Mouse (Mus musculus): ENCODE measurements around the gene Adgrf1. TPM values are rescaled to one million over a fixed set of nuclear protein-coding genes. Genes with fewer than 3 reads are reported as not detected.

Gene Adgrf1
- total and polyA plus RNA-seq, 3 experiments: 0.05 TPM; not detected in 2

DNA sequence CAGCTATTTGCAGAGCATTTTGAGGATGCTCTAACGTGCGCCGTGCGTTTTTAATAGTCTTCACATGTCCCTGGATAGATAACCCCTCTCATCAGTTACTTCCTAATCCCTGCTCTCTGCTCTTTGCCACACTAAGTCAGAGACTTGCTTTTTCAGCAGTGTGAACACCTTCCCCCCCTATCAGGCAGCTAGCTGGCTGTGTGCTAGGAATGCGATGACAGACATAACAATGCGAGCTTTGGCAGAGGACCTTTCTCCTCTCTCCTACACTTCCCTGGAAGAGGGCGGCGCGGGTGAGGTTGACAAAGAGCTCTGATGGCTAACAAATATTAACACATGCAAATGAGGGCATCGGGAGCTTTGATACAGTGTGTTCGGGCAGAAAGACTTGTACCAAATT, 92.2 kb downstream of the Adgrf1 start:
- no peaks in the 10 kb centered on the region for H3K4me1 ChIP-seq (ENCODE audit: insufficient read depth, low read depth, low read length)
- H3K4me3 ChIP-seq (ENCODE audit: low read depth, low read length): no peak overlapping the region
- no peak for ATAC-seq (ENCODE audit: extremely low read depth, insufficient number of reproducible peaks, low FRiP score, poor library complexity, severe bottlenecking)
- TF ChIP-seq POLR2AphosphoS5 (IDR thresholded peaks at IDR 0.05; ENCODE audit: insufficient replicate concordance, low read depth, low read length) (no peak), TAL1 (conservative IDR thresholded peaks at IDR 0.05; ENCODE audit: low read depth, low read length) (no peak), GATA2 (IDR thresholded peaks at IDR 0.05; ENCODE audit: borderline replicate concordance, low read depth, low read length) (no peak), CTCF (IDR thresholded peaks at IDR 0.05; ENCODE audit: low read depth, low read length) (no peak), GATA1 (IDR thresholded peaks at IDR 0.05; ENCODE audit: borderline replicate concordance, low read length) (no peak)
- no peaks in the 10 kb centered on the region for H3K27me3 ChIP-seq (ENCODE audit: insufficient read depth, low read length)
- H3K9me3 ChIP-seq (replicated peaks): peaks cover 53% of the 10 kb centered on the region
- H3K36me3 ChIP-seq (replicated peaks): no peaks in the 10 kb centered on the region
- DNase-seq (ENCODE audit: low spot score): no peak

DNA sequence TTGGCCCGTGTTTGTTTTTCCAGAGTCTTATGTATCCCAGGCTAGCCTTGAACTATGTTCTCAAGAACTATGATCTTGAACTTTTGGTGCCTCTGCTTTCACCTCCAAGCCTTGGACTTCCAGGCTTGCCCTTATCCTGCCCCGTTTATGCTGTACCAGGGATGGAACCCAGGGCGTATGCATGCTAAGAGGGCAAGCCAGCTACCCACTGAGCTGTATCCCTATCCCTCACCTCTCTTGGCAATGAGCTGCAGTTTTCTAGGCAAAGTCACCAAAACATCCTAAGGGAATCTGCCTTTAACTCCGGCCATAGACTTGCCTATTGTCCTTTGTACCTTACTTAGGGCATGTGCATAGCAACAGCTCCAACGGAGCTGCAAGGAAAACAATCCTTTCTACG, 92.8 kb downstream of the Adgrf1 start:
- TF ChIP-seq TAL1 (conservative IDR thresholded peaks at IDR 0.05; ENCODE audit: low read depth, low read length): no peak
- TF ChIP-seq GATA2 (IDR thresholded peaks at IDR 0.05; ENCODE audit: borderline replicate concordance, low read depth, low read length): no peak
- Histone ChIP-seq H3K4me3 (ENCODE audit: low read depth, low read length) (no peak overlapping the region), H3K4me1 (ENCODE audit: insufficient read depth, low read depth, low read length) (no peaks in the 10 kb centered on the region), H3K9me3 (replicated peaks) (peaks cover 58% of the 10 kb centered on the region), H3K27me3 (ENCODE audit: insufficient read depth, low read length) (no peaks in the 10 kb centered on the region), H3K36me3 (replicated peaks) (no peaks in the 10 kb centered on the region)
- ATAC-seq (ENCODE audit: extremely low read depth, insufficient number of reproducible peaks, low FRiP score, poor library complexity, severe bottlenecking): no peak
- DNase-seq (ENCODE audit: low spot score): no peak

DNA sequence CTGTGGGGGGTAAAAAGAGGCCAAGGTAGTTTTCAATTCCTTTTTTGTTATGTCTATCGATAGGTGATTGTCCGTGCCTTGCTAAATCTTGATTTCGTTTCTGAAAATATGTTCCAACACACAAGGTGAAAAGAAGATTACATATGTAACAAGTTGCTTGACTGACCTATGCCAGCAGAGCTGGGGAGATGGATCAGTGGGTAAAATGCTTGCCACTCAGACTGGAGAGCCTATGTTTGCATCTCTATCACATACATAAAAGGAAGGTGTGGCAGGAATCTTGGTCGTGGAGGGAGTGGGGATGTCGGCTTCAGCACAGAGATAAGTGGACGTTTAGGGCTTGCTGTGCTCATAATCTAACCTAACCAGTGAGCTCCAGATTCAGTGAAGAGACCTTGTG, 93.8 kb downstream of the Adgrf1 start:
- DNase-seq (ENCODE audit: low spot score): no peak
- Histone ChIP-seq H3K27me3 (ENCODE audit: insufficient read depth, low read length) (no peaks in the 10 kb centered on the region), H3K9me3 (replicated peaks) (peaks cover 59% of the 10 kb centered on the region), H3K4me1 (ENCODE audit: insufficient read depth, low read depth, low read length) (no peaks in the 10 kb centered on the region), H3K36me3 (replicated peaks) (no peaks in the 10 kb centered on the region), H3K4me3 (ENCODE audit: low read depth, low read length) (no peak overlapping the region)
- no peak for ATAC-seq (ENCODE audit: extremely low read depth, insufficient number of reproducible peaks, low FRiP score, poor library complexity, severe bottlenecking)
- TF ChIP-seq GATA1 (IDR thresholded peaks at IDR 0.05; ENCODE audit: borderline replicate concordance, low read length) (no peak), TAL1 (conservative IDR thresholded peaks at IDR 0.05; ENCODE audit: low read depth, low read length) (no peak), CTCF (IDR thresholded peaks at IDR 0.05; ENCODE audit: low read depth, low read length) (no peak), POLR2AphosphoS5 (IDR thresholded peaks at IDR 0.05; ENCODE audit: insufficient replicate concordance, low read depth, low read length) (no peak), GATA2 (IDR thresholded peaks at IDR 0.05; ENCODE audit: borderline replicate concordance, low read depth, low read length) (no peak)

DNA sequence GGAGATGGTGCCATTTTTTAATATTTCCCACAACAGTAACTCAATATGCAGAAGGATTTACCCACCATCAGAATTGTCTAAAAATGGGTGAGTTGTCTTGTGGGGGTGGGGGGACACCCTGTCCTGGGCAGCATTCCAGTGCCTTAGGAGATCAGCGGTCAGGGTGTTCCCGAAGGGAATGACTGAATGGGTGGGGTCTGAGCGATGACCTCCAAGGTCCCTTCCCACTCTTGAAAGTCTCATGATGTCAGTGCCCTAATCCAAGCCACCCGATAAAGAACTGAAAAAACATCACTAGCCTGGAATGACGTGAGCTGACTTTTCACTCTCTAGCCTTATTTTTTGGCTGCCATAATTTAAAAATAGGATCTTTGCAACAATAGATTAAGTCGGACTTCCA, 95.2 kb downstream of the Adgrf1 start:
- DNase-seq (ENCODE audit: low spot score): no peak
- TF ChIP-seq CTCF (IDR thresholded peaks at IDR 0.05; ENCODE audit: low read depth, low read length) (no peak), GATA1 (IDR thresholded peaks at IDR 0.05; ENCODE audit: borderline replicate concordance, low read length) (no peak), POLR2AphosphoS5 (IDR thresholded peaks at IDR 0.05; ENCODE audit: insufficient replicate concordance, low read depth, low read length) (no peak), GATA2 (IDR thresholded peaks at IDR 0.05; ENCODE audit: borderline replicate concordance, low read depth, low read length) (no peak), TAL1 (conservative IDR thresholded peaks at IDR 0.05; ENCODE audit: low read depth, low read length) (no peak)
- H3K4me1 ChIP-seq (ENCODE audit: insufficient read depth, low read depth, low read length): no peaks in the 10 kb centered on the region
- H3K9me3 ChIP-seq (replicated peaks): peaks cover 66% of the 10 kb centered on the region
- ATAC-seq (ENCODE audit: extremely low read depth, insufficient number of reproducible peaks, low FRiP score, poor library complexity, severe bottlenecking): no peak
- no peaks in the 10 kb centered on the region for H3K27me3 ChIP-seq (ENCODE audit: insufficient read depth, low read length)
- no peaks in the 10 kb centered on the region for H3K36me3 ChIP-seq (replicated peaks)
- no peak overlapping the region for H3K4me3 ChIP-seq (ENCODE audit: low read depth, low read length)

DNA sequence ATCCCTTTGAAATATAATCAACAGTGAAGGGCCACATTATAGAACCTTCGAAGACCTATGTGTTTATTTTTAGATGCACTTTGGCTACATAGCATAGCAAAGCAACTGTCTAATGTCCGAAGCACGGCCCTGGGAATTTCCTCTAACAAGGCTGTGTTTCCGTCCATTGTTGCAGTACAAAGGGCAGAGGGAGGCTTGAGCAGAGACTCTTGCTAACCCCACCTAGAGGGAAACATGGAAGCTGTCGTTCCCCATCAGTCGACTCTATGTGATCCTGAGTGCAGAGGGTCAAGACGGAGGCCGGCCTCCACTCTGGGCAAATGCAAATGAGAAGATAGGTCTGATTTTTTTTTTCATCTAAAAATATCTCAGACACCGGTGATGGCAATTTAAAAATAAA, 96.4 kb downstream of the Adgrf1 start:
- Histone ChIP-seq H3K4me3 (ENCODE audit: low read depth, low read length) (no peak overlapping the region), H3K36me3 (replicated peaks) (no peaks in the 10 kb centered on the region), H3K4me1 (ENCODE audit: insufficient read depth, low read depth, low read length) (no peaks in the 10 kb centered on the region), H3K9me3 (replicated peaks) (peaks cover 63% of the 10 kb centered on the region), H3K27me3 (ENCODE audit: insufficient read depth, low read length) (no peaks in the 10 kb centered on the region)
- DNase-seq (ENCODE audit: low spot score) (no peak), ATAC-seq (ENCODE audit: extremely low read depth, insufficient number of reproducible peaks, low FRiP score, poor library complexity, severe bottlenecking) (no peak)
- TF ChIP-seq POLR2AphosphoS5 (IDR thresholded peaks at IDR 0.05; ENCODE audit: insufficient replicate concordance, low read depth, low read length): no peak
- TF ChIP-seq GATA2 (IDR thresholded peaks at IDR 0.05; ENCODE audit: borderline replicate concordance, low read depth, low read length): no peak
- no peak for TF ChIP-seq TAL1 (conservative IDR thresholded peaks at IDR 0.05; ENCODE audit: low read depth, low read length)
- no peak for TF ChIP-seq GATA1 (IDR thresholded peaks at IDR 0.05; ENCODE audit: borderline replicate concordance, low read length)
- TF ChIP-seq CTCF (IDR thresholded peaks at IDR 0.05; ENCODE audit: low read depth, low read length): no peak

DNA sequence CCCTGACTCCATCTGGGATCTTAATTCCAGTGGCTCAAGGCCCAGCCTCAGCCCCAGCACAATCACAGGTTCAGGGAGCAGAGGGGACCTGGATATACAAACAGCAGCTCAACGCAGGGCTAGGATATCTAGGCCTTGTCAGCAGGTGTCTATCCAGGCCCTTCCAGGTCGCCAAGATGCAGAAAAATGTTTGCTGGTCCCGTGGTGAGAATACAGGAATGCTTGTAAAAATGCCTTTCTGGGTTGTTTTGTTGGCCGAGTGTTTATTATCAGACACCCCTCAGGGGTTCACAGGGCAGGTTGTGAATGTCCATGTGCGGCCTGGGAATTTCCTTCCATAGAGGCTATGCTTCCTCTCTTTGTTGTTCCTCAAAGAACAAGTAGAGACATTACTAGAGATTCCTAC, 98.0 kb downstream of the Adgrf1 start:
- H3K27me3 ChIP-seq (ENCODE audit: insufficient read depth, low read length): no peaks in the 10 kb centered on the region
- TF ChIP-seq GATA1 (IDR thresholded peaks at IDR 0.05; ENCODE audit: borderline replicate concordance, low read length) (no peak), GATA2 (IDR thresholded peaks at IDR 0.05; ENCODE audit: borderline replicate concordance, low read depth, low read length) (no peak), POLR2AphosphoS5 (IDR thresholded peaks at IDR 0.05; ENCODE audit: insufficient replicate concordance, low read depth, low read length) (no peak), TAL1 (conservative IDR thresholded peaks at IDR 0.05; ENCODE audit: low read depth, low read length) (no peak), CTCF (IDR thresholded peaks at IDR 0.05; ENCODE audit: low read depth, low read length) (no peak)
- no peaks in the 10 kb centered on the region for H3K4me1 ChIP-seq (ENCODE audit: insufficient read depth, low read depth, low read length)
- ATAC-seq (ENCODE audit: extremely low read depth, insufficient number of reproducible peaks, low FRiP score, poor library complexity, severe bottlenecking) (no peak), DNase-seq (ENCODE audit: low spot score) (no peak)
- H3K4me3 ChIP-seq (ENCODE audit: low read depth, low read length): no peak overlapping the region
- H3K9me3 ChIP-seq (replicated peaks): peaks cover 54% of the 10 kb centered on the region
- H3K36me3 ChIP-seq (replicated peaks): no peaks in the 10 kb centered on the region

DNA sequence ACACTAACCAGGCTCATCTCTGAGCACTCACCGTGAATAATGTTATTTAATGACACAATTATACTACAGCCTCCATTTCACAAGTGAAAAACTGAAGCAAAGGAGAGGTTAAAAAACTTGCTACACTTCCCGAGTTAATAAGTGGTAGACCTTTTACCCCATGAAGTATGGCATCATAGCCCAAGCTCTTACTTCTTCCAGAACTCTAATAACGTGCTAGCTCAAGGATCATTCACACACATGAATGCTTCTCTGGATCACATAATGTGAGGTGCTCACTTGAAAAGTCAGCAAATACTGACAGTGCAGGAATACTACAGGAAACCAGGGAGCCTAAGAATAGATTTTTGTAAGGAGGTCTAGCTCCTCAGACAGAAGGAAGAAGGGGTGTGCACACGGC, 102.5 kb downstream of the Adgrf1 start:
- ATAC-seq (ENCODE audit: extremely low read depth, insufficient number of reproducible peaks, low FRiP score, poor library complexity, severe bottlenecking): no peak
- Histone ChIP-seq H3K36me3 (replicated peaks) (no peaks in the 10 kb centered on the region), H3K4me3 (ENCODE audit: low read depth, low read length) (no peak overlapping the region), H3K9me3 (replicated peaks) (peaks cover 56% of the 10 kb centered on the region), H3K27me3 (ENCODE audit: insufficient read depth, low read length) (no peaks in the 10 kb centered on the region), H3K4me1 (ENCODE audit: insufficient read depth, low read depth, low read length) (no peaks in the 10 kb centered on the region)
- TF ChIP-seq GATA2 (IDR thresholded peaks at IDR 0.05; ENCODE audit: borderline replicate concordance, low read depth, low read length) (no peak), POLR2AphosphoS5 (IDR thresholded peaks at IDR 0.05; ENCODE audit: insufficient replicate concordance, low read depth, low read length) (no peak), CTCF (IDR thresholded peaks at IDR 0.05; ENCODE audit: low read depth, low read length) (no peak), TAL1 (conservative IDR thresholded peaks at IDR 0.05; ENCODE audit: low read depth, low read length) (no peak), GATA1 (IDR thresholded peaks at IDR 0.05; ENCODE audit: borderline replicate concordance, low read length) (no peak)
- DNase-seq (ENCODE audit: low spot score): no peak
